Mouse (Mus musculus) lung, postnatal 0 days (tissue): ENCODE measurements around the gene Abhd2.

Experiments used
- CTCF ChIP-seq: IDR thresholded peaks from 2 replicates; pipeline ENCODE4 v1.5.1; 2016; ENCODE audit warnings: antibody characterized with exemption, mild to moderate bottlenecking
- EP300 ChIP-seq: IDR thresholded peaks from 2 replicates; pipeline ENCODE4 v1.6.1; 2016; ENCODE audit warnings: antibody characterized with exemption, mild to moderate bottlenecking, control low read depth

DNA sequence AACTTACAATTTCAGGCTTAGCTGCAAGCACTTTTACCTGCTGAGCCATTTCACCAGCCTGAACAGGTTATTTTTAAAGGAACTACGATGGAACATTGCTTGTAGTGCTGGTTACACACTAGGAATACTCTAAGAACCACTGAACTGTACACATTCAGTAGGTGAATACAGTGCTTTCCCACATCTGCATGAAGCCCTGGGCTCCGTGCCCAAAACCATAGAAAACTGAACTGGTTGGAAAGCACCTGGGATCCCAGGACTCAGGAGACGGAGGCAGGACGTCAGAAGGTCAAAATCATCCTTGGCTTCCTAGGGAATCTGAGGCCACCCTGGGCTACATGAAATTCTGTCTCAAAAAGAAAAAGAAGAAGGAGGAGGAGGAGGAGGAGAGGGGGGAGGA is 6.8 kb upstream of the Abhd2 start:
- no peak for TF ChIP-seq EP300
- no peak for TF ChIP-seq CTCF
